Mouse (Mus musculus) ES-E14 (cell line): ENCODE measurements around the gene Pmvk. TPM values are rescaled to one million over a fixed set of nuclear protein-coding genes. Genes with fewer than 3 reads are reported as not detected.

ENCODE experiments used
- DNase-seq: peaks from one replicate; pipeline ENCODE4 v3.0.0-alpha.2; 2013; ENCODE audit warnings: low read depth, low spot score
- H3K27ac ChIP-seq: 2 replicates; pipeline ENCODE4 v1.5.1; 2012; ENCODE audit warnings: low read depth, mild to moderate bottlenecking, low read length, moderate library complexity, mixed read lengths; ENCODE audit not compliant: poor library complexity, insufficient read depth, severe bottlenecking
- H3K36me3 ChIP-seq: 2 replicates; pipeline ENCODE4 v1.6.1; 2012; ENCODE audit warnings: mild to moderate bottlenecking, low read length, moderate library complexity, mixed read lengths; ENCODE audit not compliant: control insufficient read depth, poor library complexity, insufficient read depth, severe bottlenecking
- H3K4me1 ChIP-seq, 2 experiments: fragments of 150-350 bp in 1 of 2; sonication (generic) in 1 of 2; 2 replicates each; pipeline ENCODE4 v1.6.1; 2012; ENCODE audit warnings: low read length in 2 of 2, mild to moderate bottlenecking in 1 of 2, mixed read lengths in 1 of 2; ENCODE audit not compliant: control insufficient read depth in 2 of 2, insufficient read depth in 2 of 2, poor library complexity in 1 of 2
- H3K4me3 ChIP-seq, 2 experiments: fragments of 150-350 bp in 1 of 2; sonication (generic) in 1 of 2; 2 replicates each; pipeline ENCODE4 v1.5.1; 2012; ENCODE audit warnings: low read length in 2 of 2, low read depth in 1 of 2, mild to moderate bottlenecking in 1 of 2, mixed read lengths in 1 of 2; ENCODE audit not compliant: insufficient read depth in 1 of 2, poor library complexity in 1 of 2, severe bottlenecking in 1 of 2
- H3K9ac ChIP-seq: 2 replicates; pipeline ENCODE4 v1.6.1; 2012; ENCODE audit warnings: low read depth, mild to moderate bottlenecking, low read length, mixed read lengths; ENCODE audit not compliant: poor library complexity, insufficient read depth, severe bottlenecking
- H3K9me3 ChIP-seq: fragments of 150-350 bp; sonication (generic); 2 replicates; pipeline ENCODE4 v1.6.1; 2012; ENCODE audit warnings: low read depth, mild to moderate bottlenecking, low read length; ENCODE audit not compliant: control insufficient read depth, insufficient read depth
- CHD2 ChIP-seq: IDR thresholded peaks from 2 replicates; pipeline ENCODE4 v1.6.1; 2014; ENCODE audit warnings: mild to moderate bottlenecking, low read depth, low read length, inconsistent platforms
- HCFC1 ChIP-seq: IDR thresholded peaks from 2 replicates; pipeline ENCODE4 v1.6.1; 2012; ENCODE audit warnings: low read length, inconsistent platforms, borderline replicate concordance; ENCODE audit not compliant: insufficient read depth
- MAFK ChIP-seq: IDR thresholded peaks from 2 replicates; pipeline ENCODE4 v1.6.1; 2014; ENCODE audit warnings: mild to moderate bottlenecking, low read depth, low read length, inconsistent platforms; ENCODE audit not compliant: insufficient read depth
- ZC3H11A ChIP-seq: IDR thresholded peaks from 2 replicates; pipeline ENCODE4 v1.6.1; 2012; ENCODE audit warnings: low read depth, mild to moderate bottlenecking, inconsistent platforms, low read length, borderline replicate concordance
- ZNF384 ChIP-seq: IDR thresholded peaks from 2 replicates; pipeline ENCODE4 v1.6.1; 2012; ENCODE audit warnings: low read depth, low read length, inconsistent platforms
- in situ Hi-C, 2 experiments: fragments of 600-800 bp; cut with MboI; formaldehyde crosslinking; loops; one replicate each; pipeline ENCODE4 v1.15.1; 2025; ENCODE audit warnings: low sequenced_read_pairs in 2 of 2, inconsistent platforms in 1 of 2; ENCODE audit not compliant: unreplicated experiment in 2 of 2
- total RNA-seq: library from RNA; depleted of rRNA; stranded (reverse); fragments of 300-350 nt; gene quantifications from 2 replicates; pipeline ENCODE4 v1.2.3, GENCODE M21; 2012

Gene Pmvk
- total RNA-seq, 1 experiment: 38.6 TPM

- DNase-seq: peak; percentile 88
- Histone ChIP-seq H3K27ac (peak within 1 kb of the TSS; percentile 61), H3K9me3 (no peaks in the 10 kb centered on the region), H3K9ac (peak within 1 kb of the TSS; percentile 72), H3K36me3 (peaks cover 15% of the 10 kb centered on the region), H3K4me1 (peaks cover 3 to 22% of the 10 kb centered on the region in 2 experiments; a peak in 2 of 4 replicates), H3K4me3 (peak within 1 kb of the TSS; percentile 66 to 77)
- TF ChIP-seq MAFK: no peak
- 0 out of 2 replicates have a peak, but pooled peaks have one; percentile 20 for TF ChIP-seq CHD2
- in situ Hi-C loops: no loop called here
Measured at GRCm38 (mm10) chr3:89436176-89437113, 17.9 kb upstream of the Pmvk start, which contains the start of gene Pbxip1. TSS of gene Pbxip1 (plus strand) at chr3:89436706.

GRCm38 (mm10) chr3:89437269-89437668, 17.1 kb upstream of the Pmvk start:
- no peak for DNase-seq
- in situ Hi-C loops: no loop called here

GRCm38 (mm10) chr3:89440691-89441090, 13.7 kb upstream of the Pmvk start:
- Histone ChIP-seq H3K36me3 (peaks cover 3% of the 10 kb centered on the region; the same call in 1 of the 2 replicates), H3K4me1 (peaks cover 3 to 11% of the 10 kb centered on the region in 2 experiments; a peak in 2 of 4 replicates), H3K9ac (no peak overlapping the region), H3K4me3 (no peak overlapping the region), H3K27ac (no peak overlapping the region), H3K9me3 (no peaks in the 10 kb centered on the region)
- TF ChIP-seq CHD2 (no peak), ZNF384 (no peak), MAFK (no peak), HCFC1 (no peak), ZC3H11A (no peak)
- in situ Hi-C loops: no loop called here
- DNase-seq: no peak

More at GRCm38 (mm10) chr3:89437269-89437668, 17.1 kb upstream of the Pmvk start:
- Histone ChIP-seq H3K27ac (peak overlapping the region; percentile 61; the same call in 1 of the 2 replicates), H3K36me3 (peaks cover 15% of the 10 kb centered on the region), H3K9ac (peak overlapping the region; percentile 72; the same call in 1 of the 2 replicates), H3K4me3 (peak overlapping the region; percentile 66 to 77), H3K4me1 (peaks cover 3 to 22% of the 10 kb centered on the region in 2 experiments; a peak in 2 of 4 replicates), H3K9me3 (no peaks in the 10 kb centered on the region)
- TF ChIP-seq MAFK (no peak), CHD2 (no peak), ZNF384 (no peak), ZC3H11A (no peak), HCFC1 (no peak)

DNA sequence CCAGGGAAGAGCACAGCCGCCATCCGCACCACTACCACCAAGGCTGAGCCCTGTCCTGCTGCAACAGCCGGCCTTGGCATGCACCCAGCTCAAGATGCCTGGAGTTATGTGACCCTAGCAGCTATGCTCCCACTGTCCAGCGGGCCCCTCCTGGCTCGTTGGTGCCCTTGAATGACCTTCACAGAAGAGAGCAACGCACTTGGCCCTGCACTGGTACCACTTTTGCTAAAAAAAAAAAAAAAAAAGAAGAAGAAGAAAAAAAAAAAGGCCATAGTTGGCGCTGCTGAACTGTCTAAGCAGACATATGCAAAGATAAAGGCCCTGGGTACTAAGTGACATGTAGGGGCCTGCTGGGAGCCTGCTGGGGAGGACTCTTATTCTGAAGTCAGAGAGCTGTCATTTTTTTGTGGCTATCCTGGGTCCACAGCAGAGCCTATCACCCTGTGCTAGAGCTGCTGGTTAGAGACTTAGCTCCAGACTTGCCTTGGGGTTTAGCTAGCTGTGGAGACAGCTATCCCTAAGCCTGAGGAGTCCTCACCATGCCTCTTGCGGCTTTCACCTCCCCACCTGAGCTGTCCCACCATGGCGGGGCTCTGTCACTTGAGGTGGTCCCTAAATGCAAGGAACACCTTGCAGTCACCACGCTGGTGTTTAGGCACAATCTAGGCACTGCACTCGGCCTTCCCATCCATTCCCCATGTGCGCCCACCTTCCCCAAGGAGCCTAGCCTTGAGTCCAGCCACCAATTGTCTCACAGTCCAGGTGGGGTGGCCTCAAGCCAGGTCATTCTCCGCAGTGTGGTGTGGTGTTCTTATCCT, 5.4 kb upstream of the Pmvk start:
- Histone ChIP-seq H3K36me3 (peaks cover 7% of the 10 kb centered on the region; the same call in 1 of the 2 replicates), H3K9ac (peak overlapping the region; percentile 42; the same call in 1 of the 2 replicates), H3K4me3 (peak overlapping the region; percentile 45 to 46), H3K4me1 (peaks cover 0 to 14% of the 10 kb centered on the region in 2 experiments; a peak in 2 of 4 replicates), H3K27ac (no peak overlapping the region), H3K9me3 (no peaks in the 10 kb centered on the region)
- in situ Hi-C loops: no loop called here
- no peak for TF ChIP-seq ZC3H11A
- peak; percentile 82 for TF ChIP-seq ZNF384
- TF ChIP-seq HCFC1: no peak
- no peak for TF ChIP-seq CHD2
- DNase-seq: no peak
